Mouse (Mus musculus): ENCODE results near the gene Usp2. TPM values are rescaled to one million over a fixed set of nuclear protein-coding genes. Genes with fewer than 3 reads are reported as not detected.
A peak's percentile ranks its signal among the peaks of the same experiment; 100 is the strongest.

The Usp2 gene
- polyA plus RNA-seq, 1 experiment from 2014 or later, result 89.6 TPM

- H3K4me3 ChIP-seq (ENCODE audit: low read length), result peak overlapping the region; percentile 77
- H3K36me3 ChIP-seq (ENCODE audit: control insufficient read depth, insufficient read depth), result no peaks in the 10 kb centered on the region
- peak overlapping the region; percentile 98 for H3K27ac ChIP-seq (ENCODE audit: low read length)
- peak overlapping the region; percentile 91 for H3K9ac ChIP-seq (ENCODE audit: low read length)
- H3K9me3 ChIP-seq (replicated peaks; ENCODE audit: control insufficient read depth, low read length), result no peaks in the 10 kb centered on the region
- WGBS, result under 1% methylated on average over 54 of the region's 62 CpGs
- H3K27me3 ChIP-seq (ENCODE audit: control insufficient read depth, insufficient read depth, low read length), result no peaks in the 10 kb centered on the region
- H3K4me1 ChIP-seq (ENCODE audit: control insufficient read depth, insufficient read depth, low read length), result peaks cover 58% of the 10 kb centered on the region
- H3K4me2 ChIP-seq (ENCODE audit: low read depth, low read length), result peak overlapping the region; percentile 95
- peak; percentile 68 for ATAC-seq (replicated peaks; ENCODE audit: extremely low read depth, insufficient read depth, low FRiP score)
These were observed 17.9 kb downstream of the Usp2 start for GRCm38 (mm10) chr9:44084659-44085229.

GRCm38 (mm10) chr9:44085276-44085675 lies 18.5 kb downstream of the Usp2 start:
- peak overlapping the region; percentile 98 for H3K27ac ChIP-seq (ENCODE audit: low read length)
- H3K4me3 ChIP-seq (ENCODE audit: low read length), result peak overlapping the region; percentile 77
- 6% methylated on average over 10 of the region's 10 CpGs for WGBS
- peak overlapping the region; percentile 95 for H3K4me2 ChIP-seq (ENCODE audit: low read depth, low read length)
- peaks cover 56% of the 10 kb centered on the region for H3K4me1 ChIP-seq (ENCODE audit: control insufficient read depth, insufficient read depth, low read length)
- no peak for ATAC-seq (replicated peaks; ENCODE audit: extremely low read depth, insufficient read depth, low FRiP score)
- no peaks in the 10 kb centered on the region for H3K27me3 ChIP-seq (ENCODE audit: control insufficient read depth, insufficient read depth, low read length)
- H3K9ac ChIP-seq (ENCODE audit: low read length), result peak overlapping the region; percentile 91
- no peaks in the 10 kb centered on the region for H3K9me3 ChIP-seq (replicated peaks; ENCODE audit: control insufficient read depth, low read length)
- peaks cover 4% of the 10 kb centered on the region; the same call in 1 of the 2 replicates for H3K36me3 ChIP-seq (ENCODE audit: control insufficient read depth, insufficient read depth)

- 41% methylated on average over 15 of the region's 15 CpGs for WGBS
- Histone ChIP-seq H3K9ac (ENCODE audit: low read length) (peak overlapping the region; percentile 91), H3K4me1 (ENCODE audit: control insufficient read depth, insufficient read depth, low read length) (peaks cover 49% of the 10 kb centered on the region)
These were observed 19.2 kb downstream of the Usp2 start for GRCm38 (mm10) chr9:44085741-44086665.

GRCm38 (mm10) chr9:44086960-44087359 lies 20.1 kb downstream of the Usp2 start:
- no peak for ATAC-seq (replicated peaks; ENCODE audit: extremely low read depth, insufficient read depth, low FRiP score)
- Histone ChIP-seq H3K4me2 (ENCODE audit: low read depth, low read length) (peak overlapping the region; percentile 95), H3K36me3 (ENCODE audit: control insufficient read depth, insufficient read depth) (peaks cover 16% of the 10 kb centered on the region), H3K4me3 (ENCODE audit: low read length) (peak overlapping the region; percentile 77), H3K9ac (ENCODE audit: low read length) (peak overlapping the region; percentile 91), H3K27ac (ENCODE audit: low read length) (peak overlapping the region; percentile 98), H3K9me3 (replicated peaks; ENCODE audit: control insufficient read depth, low read length) (no peaks in the 10 kb centered on the region), H3K4me1 (ENCODE audit: control insufficient read depth, insufficient read depth, low read length) (peaks cover 46% of the 10 kb centered on the region), H3K27me3 (ENCODE audit: control insufficient read depth, insufficient read depth, low read length) (no peaks in the 10 kb centered on the region)
- 36% methylated on average over 10 of the region's 10 CpGs for WGBS

More at GRCm38 (mm10) chr9:44085741-44086665, 19.2 kb downstream of the Usp2 start:
- Histone ChIP-seq H3K4me3 (ENCODE audit: low read length) (peak overlapping the region; percentile 77), H3K27ac (ENCODE audit: low read length) (peak overlapping the region; percentile 98), H3K27me3 (ENCODE audit: control insufficient read depth, insufficient read depth, low read length) (no peaks in the 10 kb centered on the region), H3K36me3 (ENCODE audit: control insufficient read depth, insufficient read depth) (peaks cover 8% of the 10 kb centered on the region), H3K9me3 (replicated peaks; ENCODE audit: control insufficient read depth, low read length) (no peaks in the 10 kb centered on the region), H3K4me2 (ENCODE audit: low read depth, low read length) (peak overlapping the region; percentile 95)
- ATAC-seq (replicated peaks; ENCODE audit: extremely low read depth, insufficient read depth, low FRiP score), result no peak

- Histone ChIP-seq H3K4me2 (ENCODE audit: low read depth, low read length) (peak overlapping the region; percentile 95), H3K27ac (ENCODE audit: low read length) (peak overlapping the region; percentile 98), H3K36me3 (ENCODE audit: control insufficient read depth, insufficient read depth) (peaks cover 21% of the 10 kb centered on the region), H3K4me1 (ENCODE audit: control insufficient read depth, insufficient read depth, low read length) (peaks cover 42% of the 10 kb centered on the region), H3K4me3 (ENCODE audit: low read length) (peak overlapping the region; percentile 77), H3K27me3 (ENCODE audit: control insufficient read depth, insufficient read depth, low read length) (no peaks in the 10 kb centered on the region), H3K9me3 (replicated peaks; ENCODE audit: control insufficient read depth, low read length) (no peaks in the 10 kb centered on the region), H3K9ac (ENCODE audit: low read length) (peak overlapping the region; percentile 91)
- WGBS, result 8% methylated on average over 15 of the region's 15 CpGs
- peak; percentile 79 for ATAC-seq (replicated peaks; ENCODE audit: extremely low read depth, insufficient read depth, low FRiP score)
These were observed 21.1 kb downstream of the Usp2 start for GRCm38 (mm10) chr9:44087761-44088455.

- H3K9me3 ChIP-seq (replicated peaks; ENCODE audit: control insufficient read depth, low read length), result no peaks in the 10 kb centered on the region
- H3K4me2 ChIP-seq (ENCODE audit: low read depth, low read length), result peak overlapping the region; percentile 95
- WGBS, result 29% methylated on average over 12 of the region's 12 CpGs
- peaks cover 27% of the 10 kb centered on the region for H3K36me3 ChIP-seq (ENCODE audit: control insufficient read depth, insufficient read depth)
- H3K4me1 ChIP-seq (ENCODE audit: control insufficient read depth, insufficient read depth, low read length), result peaks cover 31% of the 10 kb centered on the region
- H3K9ac ChIP-seq (ENCODE audit: low read length), result peak overlapping the region; percentile 75
- no peak for ATAC-seq (replicated peaks; ENCODE audit: extremely low read depth, insufficient read depth, low FRiP score)
- no peaks in the 10 kb centered on the region for H3K27me3 ChIP-seq (ENCODE audit: control insufficient read depth, insufficient read depth, low read length)
- H3K4me3 ChIP-seq (ENCODE audit: low read length), result no peak overlapping the region; the same call in 1 of the 2 replicates
- H3K27ac ChIP-seq (ENCODE audit: low read length), result peak overlapping the region; percentile 98
These were observed 22.2 kb downstream of the Usp2 start for GRCm38 (mm10) chr9:44088877-44089608.

- Histone ChIP-seq H3K9ac (ENCODE audit: low read length) (no peak overlapping the region), H3K4me3 (ENCODE audit: low read length) (no peak overlapping the region), H3K9me3 (replicated peaks; ENCODE audit: control insufficient read depth, low read length) (no peaks in the 10 kb centered on the region), H3K27ac (ENCODE audit: low read length) (0 out of 2 replicates have a peak overlapping the region, but pooled peaks have one; percentile 2), H3K4me2 (ENCODE audit: low read depth, low read length) (no peak overlapping the region), H3K4me1 (ENCODE audit: control insufficient read depth, insufficient read depth, low read length) (peaks cover 23% of the 10 kb centered on the region), H3K27me3 (ENCODE audit: control insufficient read depth, insufficient read depth, low read length) (no peaks in the 10 kb centered on the region), H3K36me3 (ENCODE audit: control insufficient read depth, insufficient read depth) (peaks cover 27% of the 10 kb centered on the region)
- ATAC-seq (replicated peaks; ENCODE audit: extremely low read depth, insufficient read depth, low FRiP score), result peak; percentile 56; the same call in 1 of the 2 replicates
- WGBS, result 37% methylated on average over 24 of the region's 24 CpGs
These were observed 27.0 kb downstream of the Usp2 start for GRCm38 (mm10) chr9:44093612-44094503.
